Mouse (Mus musculus) ovary, postnatal 14 days (tissue): ENCODE results near the gene Esr1.
"Not testable (repeated sequence)": the region's sequence is repeated elsewhere in the genome, so short reads cannot be mapped to it uniquely, and the experiment has no call there.

Experiments
- DNase-seq: peaks from one replicate; pipeline ENCODE4 v3.0.0; 2022; ENCODE audit warnings: low spot score

The Esr1 gene

DNA sequence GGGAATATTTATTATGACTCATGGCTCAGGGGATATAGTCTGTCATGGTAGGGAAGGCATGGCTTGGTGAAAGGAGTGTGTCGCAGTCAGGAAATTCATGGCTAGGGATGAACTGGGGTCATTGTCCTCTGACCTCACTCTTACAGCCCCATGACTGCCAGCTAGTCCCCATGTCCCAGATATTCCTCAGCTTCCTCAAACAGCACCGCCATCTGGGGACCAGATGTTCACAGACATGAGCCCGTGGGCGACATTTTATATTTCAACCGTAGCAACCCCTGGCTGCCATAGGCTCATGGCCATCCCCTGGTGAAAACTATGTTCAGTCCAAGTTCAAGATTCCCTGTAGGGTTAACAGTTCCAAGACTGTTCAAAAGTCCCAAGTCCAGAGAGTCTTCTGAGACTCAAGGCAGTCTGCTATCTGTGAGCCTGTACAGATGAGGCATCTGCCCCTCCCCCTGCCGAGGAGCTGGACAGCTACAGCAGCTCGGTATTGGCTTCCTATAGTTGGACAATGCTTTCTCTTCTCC lies 83.0 kb downstream of the Esr1 start:
- no peak for DNase-seq

DNA sequence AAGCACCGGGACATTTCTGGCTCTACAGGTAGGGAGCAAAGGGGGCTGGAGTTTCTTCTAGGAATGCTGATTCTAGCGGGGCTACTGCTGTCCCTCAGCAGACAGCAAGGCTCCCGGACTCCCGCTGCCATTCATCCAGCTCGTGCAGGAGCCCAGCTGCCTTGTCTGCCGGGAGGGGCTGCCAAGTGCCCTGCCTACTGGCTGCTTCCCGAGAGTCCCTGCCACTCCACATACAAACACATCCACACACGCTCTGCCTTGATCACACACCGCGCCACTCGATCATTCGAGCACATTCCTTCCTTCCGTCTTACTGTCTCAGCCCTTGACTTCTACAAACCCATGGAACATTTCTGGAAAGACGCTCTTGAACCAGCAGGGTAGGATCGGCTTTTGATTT lies 98.5 kb downstream of the Esr1 start:
- peak; percentile 40 for DNase-seq

DNA sequence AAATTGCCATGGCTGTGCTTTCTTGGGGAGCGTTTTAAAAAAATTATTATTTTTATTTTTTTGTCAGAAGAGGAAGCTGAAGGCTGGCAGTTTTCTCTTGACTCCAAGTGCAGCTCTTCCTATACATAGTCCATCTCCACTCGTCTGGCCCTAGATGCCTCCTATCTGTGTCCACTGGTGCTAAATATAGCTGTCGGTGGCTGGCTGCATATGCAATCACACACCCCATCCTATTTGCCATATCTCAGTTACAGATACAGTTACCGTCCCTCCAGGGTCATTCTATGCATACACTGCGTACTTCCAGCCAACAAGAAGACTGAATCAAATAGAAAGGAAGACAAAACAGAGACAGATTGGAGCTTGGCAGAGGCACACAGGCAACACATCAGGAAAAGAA lies 100.0 kb downstream of the Esr1 start:
- no peak for DNase-seq

DNA sequence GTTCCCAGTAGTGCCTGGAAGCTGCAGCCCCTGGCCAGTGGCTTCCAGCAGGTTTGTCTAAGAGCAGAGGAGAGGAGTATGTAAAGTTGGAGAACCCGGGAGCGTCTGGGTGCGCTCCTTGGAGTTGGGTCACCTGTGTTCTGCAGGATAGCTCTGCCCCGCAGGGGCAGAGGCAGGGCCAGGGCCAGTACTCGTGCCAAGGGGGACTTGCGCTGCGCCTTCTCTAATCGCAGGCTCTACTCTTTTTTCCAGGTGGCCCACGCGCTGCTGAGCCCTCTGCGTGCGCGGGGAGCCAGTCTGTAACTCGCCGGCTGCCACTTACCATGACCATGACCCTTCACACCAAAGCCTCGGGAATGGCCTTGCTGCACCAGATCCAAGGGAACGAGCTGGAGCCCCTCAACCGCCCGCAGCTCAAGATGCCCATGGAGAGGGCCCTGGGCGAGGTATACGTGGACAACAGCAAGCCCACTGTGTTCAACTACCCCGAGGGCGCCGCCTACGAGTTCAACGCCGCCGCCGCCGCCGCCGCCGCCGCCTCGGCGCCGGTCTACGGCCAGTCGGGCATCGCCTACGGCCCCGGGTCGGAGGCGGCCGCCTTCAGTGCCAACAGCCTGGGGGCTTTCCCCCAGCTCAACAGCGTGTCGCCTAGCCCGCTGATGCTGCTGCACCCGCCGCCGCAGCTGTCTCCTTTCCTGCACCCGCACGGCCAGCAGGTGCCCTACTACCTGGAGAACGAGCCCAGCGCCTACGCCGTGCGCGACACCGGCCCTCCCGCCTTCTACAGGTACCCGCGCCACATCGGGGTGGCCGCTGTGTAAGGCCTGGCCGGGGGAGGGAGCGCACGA lies 100.9 kb downstream of the Esr1 start:
- DNase-seq: peak; percentile 34

DNA sequence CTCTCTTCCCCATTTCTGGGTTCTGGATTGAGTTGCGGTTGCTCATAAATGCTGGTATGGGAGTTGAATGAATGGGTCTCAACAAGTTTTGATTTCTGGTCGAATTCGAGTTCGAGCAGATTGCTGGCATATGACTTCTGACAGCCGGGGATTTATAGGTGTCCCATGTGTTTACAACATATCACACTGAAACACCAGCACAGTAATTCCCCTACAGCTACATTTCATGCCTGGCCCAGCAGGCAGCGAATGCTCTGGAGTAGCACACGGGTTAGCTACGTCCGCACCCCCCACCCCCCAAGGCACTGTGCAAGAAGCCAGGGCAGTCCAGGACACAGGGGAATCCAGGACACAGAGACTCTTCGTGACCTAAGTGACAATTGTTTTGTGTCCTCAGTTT lies 102.0 kb downstream of the Esr1 start:
- DNase-seq: peak; percentile 31

DNA sequence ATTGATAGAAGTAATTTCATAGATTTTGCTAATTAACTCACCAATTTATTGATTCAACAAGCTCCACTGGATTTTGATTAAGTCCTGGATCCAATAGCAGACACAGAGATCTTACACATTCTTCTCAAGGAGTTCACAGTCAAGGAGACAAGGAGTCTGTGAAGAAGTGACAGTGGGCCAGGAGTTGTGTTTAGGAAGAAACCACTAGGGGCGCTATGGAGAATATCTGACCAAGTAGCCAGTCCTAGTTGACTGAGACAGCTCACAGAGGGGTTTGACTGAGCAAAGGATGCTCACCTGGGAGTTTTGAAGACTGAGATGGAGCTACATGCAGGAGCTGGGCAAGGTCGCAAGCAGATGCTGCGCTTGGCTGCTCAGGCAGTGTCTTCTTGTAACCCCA lies 113.5 kb downstream of the Esr1 start:
- DNase-seq: no peak

DNA sequence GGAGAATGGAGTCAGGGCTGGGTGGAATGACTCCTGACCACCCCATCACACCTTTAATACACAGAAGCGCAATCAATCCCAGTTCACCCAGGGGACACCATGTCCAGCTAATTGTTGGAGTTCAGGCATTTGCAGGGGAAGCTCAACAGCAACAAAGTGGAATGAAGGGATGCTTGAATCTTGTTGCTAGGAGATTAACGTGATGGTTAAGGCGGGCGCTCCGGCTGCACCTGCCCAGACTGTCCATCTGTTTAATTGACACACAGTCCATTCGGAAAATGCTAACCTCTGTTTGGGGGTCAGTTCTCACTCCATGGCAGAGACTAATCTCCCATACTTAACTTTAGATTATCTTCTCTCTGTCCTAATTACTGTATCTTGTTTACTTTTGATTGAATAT lies 114.7 kb downstream of the Esr1 start:
- no peak for DNase-seq

DNA sequence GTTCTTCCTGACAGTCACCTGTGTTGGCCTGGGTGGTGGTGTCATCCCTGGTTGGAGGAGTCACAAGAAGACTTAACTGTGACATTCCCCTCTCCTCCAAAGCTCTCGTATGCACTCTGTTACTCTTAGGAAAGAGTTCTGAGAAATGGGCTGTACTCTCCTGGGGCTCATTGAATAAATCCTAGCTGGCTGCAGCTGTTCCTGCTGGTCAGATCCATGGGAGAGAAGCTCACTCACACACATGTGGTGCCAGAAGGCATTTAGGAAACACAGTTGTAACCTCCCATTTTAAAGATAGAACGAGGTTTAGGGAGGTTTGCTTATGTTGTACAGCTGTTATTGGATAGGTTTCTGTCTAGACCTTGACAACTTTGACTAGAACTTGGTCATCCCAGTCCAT lies 120.9 kb downstream of the Esr1 start:
- DNase-seq: no peak

DNA sequence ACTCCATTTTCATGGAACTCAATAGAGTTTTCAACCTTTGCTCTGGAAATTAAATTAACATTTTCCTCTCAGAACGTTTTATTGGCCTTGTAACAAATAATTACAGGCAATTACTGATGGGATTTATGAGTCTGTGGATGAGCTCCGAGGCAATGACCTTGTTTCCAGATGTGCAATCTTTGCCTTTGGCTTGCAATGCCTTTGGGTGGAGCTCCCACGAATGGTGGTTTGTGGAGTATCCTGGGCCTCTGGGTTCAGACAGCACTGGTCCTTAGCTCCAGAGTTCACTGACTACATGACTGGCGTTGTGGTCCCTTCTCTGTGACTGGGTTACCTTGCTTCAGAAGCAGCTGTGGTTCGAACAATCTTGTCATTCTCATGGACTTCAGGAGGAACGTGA lies 122.6 kb downstream of the Esr1 start:
- DNase-seq: no peak

DNA sequence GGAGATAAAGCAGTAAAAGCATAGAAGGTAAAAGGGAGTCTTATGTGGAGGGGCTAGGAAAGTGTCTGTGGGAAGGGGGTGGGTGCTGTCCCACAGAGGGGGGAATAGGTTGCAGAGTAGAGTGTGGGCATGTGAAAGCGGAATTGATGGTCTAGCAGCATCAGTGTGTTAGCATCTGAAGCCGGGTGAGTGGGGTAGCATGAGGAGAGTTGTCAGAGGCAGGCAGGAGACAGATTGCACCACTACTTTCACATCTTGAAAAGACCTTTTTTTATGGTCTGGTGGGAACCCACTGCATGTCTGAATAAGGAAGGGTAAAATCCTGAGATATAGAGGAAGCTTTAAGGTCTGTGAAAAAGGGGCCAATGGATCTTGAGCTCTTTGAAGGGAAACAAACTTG lies 123.5 kb downstream of the Esr1 start:
- DNase-seq: no peak

DNA sequence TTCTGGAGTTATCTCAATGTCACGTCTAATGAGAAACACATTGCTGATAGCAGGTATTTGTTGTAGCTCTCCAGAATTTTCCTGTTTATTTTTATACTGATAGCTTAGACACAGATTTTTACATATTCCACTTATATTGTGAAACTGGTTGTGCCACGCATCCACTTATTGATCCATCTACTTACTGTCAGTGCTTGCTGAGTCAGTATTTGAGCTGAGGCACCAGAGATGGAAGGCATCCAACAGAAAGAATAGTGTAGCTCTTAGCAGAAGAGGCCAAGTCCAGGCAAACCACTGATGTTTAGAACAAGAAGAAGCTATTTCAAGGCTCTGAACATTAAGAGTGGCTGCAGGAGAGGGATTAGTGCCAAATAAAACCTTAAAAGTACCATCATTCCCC lies 126.9 kb downstream of the Esr1 start:
- no peak for DNase-seq

DNA sequence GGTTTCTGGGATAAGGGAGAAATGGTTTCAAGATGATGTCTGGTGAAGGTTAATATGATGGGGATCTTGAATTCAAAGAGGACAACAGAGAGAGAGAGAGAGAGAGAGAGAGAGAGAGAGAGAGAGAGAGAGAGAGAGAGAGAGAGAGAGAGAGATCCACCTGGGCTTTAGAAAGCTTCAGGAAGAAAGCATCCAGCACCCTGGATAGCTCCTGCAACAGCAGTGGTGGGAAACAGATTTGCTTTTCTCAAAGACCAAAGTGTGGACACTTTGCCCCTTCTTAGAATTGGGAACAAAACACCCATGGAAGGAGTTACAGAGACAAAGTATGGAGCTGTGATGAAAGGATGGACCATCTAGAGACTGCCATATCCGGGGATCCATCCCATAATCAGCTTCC lies 139.7 kb downstream of the Esr1 start:
- DNase-seq: not testable (repeated sequence)

DNA sequence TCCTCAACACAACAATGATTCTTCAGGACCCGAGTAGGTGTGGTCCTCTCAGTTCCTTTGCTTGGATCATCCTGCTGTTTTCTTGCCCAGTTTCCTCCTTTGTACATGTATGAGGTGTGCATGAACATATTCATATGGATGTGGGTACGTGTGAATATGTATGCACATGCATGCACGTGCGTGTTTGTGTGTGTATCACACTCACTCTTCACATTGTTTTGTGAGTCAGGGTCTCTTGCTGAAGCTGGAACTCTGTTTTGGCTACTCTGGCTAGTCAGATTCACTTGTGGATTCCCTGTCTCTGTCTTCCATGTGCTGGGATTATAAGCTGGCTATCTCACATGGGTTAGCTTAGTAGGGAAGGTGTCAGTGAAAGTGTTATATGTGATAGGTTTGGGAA lies 141.6 kb downstream of the Esr1 start:
- DNase-seq: no peak

DNA sequence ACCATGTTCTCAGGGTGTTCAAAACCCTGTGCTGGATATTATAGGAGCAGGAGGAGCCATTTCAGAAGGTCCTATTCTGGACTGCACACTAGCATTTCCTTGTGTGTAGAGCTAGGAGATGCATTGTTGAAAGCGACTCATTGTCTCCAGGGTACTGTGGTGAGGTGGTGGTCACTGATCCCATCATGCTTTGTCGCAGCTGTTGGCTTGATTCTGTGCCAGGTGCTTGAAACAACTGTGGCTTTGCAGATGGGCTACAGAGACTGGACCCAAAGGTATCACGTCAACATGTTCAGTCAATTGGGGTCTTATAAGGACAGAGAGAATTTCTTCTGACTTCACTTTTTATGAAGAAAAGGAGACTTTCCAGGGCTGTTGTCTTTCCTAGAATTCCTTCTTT lies 164.1 kb downstream of the Esr1 start:
- no peak for DNase-seq

DNA sequence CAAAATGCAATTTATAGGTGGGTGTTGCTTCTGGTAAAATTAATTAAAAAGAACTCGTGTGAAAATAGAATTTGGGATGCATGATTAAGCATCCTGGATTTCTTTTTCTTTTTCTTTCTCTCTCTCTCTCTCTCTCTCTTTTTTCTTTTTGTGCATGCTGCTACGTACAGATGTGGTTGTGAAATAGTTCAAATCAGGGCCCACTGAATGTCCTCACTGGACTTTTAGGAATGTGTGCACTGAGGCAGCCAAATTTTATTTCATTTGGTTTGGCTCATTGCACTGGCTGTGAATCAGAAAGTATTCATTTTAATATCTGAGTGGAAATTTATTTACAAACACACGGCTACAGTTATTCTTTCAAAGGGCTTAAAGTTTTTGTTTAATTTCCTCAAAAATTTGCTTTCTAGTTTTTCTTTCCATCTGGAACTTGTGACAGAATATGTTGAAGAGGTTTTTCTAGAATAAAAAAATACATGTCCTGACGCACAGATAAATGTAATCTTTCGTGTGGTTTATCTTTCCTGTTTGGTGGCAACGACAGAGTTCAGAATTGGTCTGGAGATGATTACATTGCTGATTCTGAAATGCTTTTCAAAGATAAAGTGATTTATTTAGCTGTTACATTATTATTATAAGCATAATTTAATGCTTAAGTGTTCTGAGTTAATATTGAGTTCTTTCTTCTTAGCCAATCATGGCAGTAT lies 164.8 kb downstream of the Esr1 start:
- no peak for DNase-seq

DNA sequence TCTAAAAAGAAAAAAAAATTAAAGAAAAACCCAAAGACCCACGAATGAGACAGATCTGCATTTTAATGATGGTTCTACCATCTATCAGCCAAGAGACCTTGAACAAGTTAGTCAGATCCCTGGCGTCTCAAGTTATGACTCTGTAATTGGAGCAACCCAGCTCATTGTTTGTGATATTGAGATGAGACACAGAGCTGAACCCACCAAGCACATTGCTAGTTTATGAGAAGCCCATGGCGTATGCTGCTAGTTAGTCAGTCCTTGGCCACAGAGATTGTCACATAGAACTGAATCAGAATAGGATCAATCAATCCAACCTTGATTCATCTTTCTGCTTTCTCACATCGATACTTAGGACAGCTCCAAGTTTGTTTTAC lies 165.3 kb downstream of the Esr1 start:
- no peak for DNase-seq

DNA sequence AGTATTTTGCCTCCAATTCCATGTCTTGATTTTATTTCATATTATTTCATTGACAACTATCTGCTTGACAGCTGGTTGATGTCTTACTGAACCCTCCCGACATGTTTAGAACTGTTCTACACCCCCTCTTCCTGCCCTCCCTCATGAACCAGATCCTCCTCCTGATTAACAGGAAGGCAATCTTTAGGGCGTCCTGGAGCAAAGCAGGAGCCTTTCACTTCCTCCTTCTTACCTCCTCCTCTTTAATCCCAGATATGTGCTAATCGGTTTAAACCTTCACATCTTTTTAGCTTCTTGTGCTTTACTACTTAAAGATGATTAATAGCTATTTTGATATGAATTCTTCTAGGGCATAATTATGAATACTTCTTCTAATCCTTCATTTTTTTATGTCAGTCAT lies 166.6 kb downstream of the Esr1 start:
- DNase-seq: no peak

DNA sequence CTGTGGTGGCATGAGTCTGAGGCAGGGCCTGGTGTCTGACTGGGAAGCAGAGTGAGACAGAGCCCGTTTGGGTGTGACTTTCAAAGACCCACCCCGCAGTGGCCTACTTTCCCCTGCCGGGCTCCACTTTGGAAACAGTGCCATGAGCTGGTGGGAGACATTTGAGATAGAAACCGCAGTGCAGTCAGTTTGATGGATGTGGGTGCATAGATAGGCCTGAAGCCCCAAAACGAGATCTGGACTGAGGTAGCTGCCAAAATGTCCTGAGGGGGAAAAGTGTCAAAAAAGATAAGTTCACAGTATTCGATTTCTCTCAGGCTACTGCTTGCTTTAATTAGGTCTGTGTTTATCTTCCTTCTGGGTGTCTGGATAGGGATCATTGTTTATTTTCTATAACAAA lies 169.5 kb downstream of the Esr1 start:
- DNase-seq: no peak

DNA sequence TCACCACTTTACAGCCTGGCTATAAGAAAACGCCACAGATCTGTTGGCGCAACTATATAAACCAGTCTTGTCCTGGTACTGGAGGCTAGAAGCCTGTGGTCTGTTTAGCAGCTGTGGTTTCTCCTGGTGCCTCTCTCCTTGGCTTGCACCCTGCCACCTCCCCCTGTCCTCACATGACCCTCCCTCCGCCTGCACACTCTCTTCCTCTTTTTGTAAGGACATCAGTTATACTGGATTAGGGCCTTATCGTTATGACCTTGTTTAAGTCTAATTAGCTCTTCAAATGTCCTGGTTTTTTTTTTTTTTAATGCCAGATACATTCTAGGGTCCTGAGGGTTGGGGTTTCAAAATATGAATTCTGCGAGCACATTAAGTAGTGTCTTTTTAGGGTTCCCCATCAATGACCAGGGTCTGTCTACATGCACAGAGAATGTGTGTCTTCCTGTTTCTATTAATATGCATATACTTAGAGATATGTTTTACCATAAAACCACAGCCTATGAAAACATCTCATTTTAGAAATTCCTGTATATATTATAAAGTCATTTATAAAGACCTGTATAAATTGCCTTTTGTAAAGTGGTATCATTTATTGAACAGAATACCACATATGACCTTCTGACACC lies 175.7 kb downstream of the Esr1 start:
- no peak for DNase-seq

DNA sequence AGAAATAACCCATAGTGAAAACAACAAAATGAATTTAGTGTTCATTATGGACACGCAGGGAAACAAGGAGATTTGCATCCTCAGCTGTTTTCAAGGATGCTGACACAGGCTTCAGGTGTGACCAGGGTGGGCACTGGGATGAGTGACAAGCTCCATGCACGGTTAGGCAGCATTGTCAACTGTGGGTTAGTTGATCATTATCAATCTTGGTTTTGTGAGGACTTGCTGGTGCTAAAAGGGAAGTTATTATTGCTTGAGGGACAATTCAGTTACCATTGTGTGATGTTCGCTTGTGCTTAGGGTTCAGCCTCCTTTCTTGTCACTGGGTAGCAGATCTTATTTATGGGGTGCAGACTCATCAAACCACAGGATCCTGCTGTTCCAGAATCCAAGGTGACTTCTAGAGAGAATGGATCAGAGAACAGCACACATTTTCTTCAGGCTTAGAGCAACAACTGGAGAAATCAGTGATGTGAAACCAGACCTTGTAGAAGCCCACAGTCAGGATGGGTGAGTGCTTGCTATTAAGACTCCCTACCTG lies 186.9 kb downstream of the Esr1 start:
- no peak for DNase-seq

DNA sequence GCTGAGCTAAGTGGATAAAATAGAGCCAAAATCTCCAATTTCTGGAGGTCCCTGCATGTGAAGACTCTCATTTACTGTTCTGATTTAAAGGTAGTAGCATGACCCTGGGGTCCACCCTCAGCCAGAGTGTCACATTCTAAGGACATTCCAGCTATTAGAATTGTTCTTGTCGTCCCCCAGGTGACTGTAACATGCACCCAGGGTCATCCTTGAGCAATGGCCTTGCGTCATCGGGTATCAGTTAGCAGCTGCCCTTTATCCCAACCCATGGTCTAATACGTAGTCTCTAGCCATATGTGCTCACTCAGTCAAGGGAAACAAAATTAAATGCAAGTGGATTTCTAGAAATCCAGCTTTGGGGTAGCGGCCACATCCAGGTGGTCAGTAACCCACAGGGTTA lies 213.0 kb downstream of the Esr1 start:
- DNase-seq: no peak

DNA sequence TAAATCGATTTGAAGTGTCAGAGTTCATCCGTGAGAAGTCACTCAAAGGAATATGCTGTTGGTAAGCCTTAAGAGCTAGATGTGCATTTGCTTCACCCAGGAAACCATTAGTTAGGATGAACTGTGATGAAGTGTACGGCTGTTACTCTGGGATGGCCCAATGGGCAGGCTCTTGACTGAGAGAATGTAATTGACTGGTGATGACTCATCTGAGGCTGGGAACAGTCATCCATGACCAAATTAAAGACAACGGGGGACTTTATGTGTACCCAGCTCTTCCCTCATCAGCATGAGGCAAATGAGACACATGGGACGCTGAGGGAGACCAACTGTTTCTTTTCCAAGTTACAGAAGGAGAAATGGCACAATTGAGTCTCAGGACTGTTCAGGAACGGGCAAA lies 219.2 kb downstream of the Esr1 start:
- DNase-seq: no peak

DNA sequence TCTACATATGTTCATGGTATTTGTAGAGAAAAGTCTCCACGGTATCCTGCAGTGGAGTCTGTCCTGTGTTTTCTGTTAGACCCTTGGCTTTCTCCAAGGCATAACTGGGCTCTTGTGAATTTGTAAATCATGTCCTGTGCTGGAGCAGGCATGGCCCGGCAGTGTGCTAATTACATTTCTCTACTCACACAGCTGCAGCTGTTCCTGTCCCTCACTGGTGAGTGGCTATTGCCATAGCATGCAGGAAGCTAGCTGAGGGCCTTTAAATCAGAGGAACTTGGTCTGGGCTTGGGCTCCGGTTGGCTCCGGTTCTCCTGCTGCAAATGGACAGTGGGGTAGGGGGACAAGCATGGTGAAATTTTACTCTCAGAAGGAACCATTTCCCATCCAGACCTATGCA lies 226.7 kb downstream of the Esr1 start:
- no peak for DNase-seq
